Mouse (Mus musculus): Measurements from ENCODE around the gene Map3k5.

Map3k5 gene

DNA sequence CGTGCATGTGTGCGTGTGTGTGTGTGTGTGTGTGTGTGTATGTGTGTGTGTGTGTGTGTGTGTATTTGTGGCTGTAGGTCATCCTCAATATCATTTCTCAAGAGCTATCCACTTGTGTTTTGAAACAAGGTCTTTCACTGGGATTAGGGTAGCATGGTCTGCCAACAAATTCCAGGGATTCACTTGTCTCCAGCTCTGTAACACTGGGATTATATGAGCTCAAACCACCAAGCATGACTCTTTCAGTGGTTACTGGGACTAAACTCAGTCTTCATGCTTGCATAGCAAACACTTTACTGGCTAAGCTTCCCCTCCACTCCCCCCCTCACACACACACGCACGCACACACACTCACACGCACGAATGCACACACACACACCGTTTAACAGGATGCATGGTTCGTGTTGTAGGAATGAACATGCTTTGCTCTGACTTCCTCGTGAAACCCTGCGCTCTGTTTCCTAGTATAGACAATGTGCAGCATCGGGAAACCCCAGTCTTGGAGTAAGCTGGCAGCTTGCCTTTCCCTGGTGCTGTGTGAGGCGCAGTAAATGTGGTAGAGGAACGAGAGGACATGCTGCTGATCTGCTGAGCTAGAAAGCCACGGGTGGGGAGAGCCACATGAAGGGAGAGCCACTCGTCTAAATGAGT, 126.2 kb downstream of the Map3k5 start:
- DNase-seq, result peak; percentile 66

DNA sequence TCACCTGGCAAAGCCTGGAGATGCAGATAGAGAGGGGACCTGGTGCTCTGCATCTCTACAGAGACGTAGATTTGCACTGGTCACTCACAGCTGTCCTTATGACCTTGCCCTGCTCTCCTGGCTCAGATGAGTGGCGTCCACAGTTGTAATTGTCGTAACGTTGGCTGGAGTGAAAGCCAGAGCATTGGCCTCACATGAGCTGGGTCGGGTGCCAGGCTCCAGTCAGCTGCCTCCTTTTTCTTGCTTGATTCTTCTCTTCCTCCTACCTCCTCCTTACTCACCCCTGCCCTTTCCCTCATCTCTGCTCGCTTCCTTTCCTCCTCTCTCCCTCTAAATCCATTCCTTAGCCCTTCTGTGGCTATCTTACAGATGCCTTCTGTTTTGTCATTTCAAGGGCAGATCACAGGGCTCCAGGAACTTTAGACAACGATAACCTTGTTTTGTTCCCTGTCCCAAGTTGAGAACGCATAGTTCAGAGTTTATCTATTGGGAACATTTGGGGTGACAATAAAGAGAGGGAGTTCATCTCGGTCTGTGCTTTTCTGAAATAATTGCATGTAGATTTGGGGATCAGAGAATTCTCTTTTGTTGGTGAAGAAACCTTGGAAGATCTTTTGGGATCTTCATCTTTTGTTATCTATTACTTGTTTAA, 130.4 kb downstream of the Map3k5 start:
- DNase-seq, result no peak

DNA sequence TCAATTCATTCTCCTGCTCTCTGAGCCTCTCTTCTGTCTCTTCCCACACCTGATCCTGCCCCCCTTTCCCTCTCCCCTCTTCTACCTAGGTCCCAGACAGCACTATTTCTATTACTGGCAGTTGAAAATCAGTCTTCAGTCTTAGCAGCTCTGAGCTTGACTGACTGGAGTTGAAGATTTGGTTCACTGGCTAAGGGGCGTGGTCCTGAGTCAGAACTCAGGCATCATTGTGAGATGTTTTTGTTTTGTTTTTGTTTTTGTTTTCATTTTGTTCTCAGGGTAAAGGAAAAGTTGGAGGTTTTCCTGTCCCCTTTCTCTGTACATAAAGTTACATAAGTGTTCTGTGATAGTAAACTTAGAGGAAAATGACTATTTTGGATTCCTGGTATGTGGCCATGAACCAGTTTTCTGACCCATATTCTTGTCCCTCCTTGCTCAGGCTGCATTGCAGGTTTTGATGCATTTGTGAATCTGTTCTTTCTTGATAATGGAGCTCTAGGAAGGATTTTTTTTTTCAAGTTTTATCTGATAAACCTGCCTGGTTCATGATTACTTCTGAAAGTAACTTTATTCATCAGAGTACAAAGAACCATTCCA, 131.9 kb downstream of the Map3k5 start:
- DNase-seq, result no peak

- no peak for DNase-seq
Observed at GRCm38 (mm10) chr10:20069771-20070460, 135.6 kb downstream of the Map3k5 start.

GRCm38 (mm10) chr10:20070576-20071109, 136.4 kb downstream of the Map3k5 start:
- DNase-seq, result no peak

DNA sequence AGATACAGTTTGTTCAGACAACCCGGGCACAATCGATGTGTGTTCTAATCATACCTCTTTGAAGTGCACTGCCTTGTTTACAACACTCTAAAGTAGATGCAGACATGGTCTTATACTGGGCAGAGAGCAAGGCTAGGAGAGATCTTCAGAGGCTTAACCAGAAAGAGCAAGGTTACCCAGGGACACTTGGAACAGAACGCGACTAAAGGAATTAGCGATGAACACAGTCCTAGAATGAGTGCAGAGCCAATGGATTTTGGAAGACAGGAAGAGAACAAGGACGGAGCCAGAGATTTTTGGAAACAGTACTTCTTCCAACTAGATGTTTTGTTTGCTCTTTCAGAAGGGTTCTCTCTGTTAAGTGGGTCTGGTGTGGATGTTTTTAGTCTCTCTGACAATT, 137.4 kb downstream of the Map3k5 start:
- DNase-seq, result no peak

GRCm38 (mm10) chr10:20073236-20073893, 139.1 kb downstream of the Map3k5 start:
- DNase-seq, result peak; percentile 75

DNA sequence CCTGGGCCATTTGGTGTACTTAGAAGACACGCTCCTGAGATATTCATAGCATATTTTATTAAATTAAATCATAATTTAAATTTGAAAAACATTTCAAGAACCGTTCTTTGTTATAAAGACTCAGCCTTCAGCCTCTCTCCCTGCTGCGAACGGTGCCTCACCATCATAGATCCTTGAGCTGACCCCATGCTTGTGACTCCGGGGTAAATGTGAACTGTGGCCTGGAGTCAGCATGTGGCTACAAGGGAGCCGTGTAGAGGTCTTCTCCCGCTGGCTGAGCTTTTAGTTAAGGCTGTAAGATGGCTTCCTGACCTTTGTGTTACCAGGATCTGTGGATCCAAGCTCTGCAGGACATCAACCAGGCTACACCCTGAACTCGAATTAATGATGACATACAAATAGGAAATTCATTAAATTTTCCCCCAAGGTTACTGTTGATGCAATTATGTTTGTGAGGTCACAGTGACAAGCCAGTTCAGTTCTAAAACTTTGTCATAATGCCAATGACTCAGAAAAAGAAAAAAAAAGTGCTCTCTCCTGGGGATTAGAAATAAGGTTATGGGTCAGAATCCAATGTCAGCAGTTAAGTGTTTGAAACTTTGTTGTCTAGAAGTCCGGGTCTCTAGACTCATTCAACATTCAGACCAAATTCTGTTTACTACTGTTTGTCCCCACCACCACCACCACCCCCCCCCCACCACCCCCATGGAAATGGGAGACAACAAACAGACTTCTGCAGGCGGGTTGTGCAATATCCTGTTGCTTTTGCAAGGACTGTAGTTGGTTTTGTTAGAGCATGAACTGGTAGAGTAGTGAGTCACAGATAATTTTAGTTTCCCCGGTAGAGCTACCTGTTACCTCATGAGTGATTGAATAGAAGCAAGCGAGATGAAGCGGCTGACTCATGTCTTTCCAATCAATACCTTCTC, 142.5 kb downstream of the Map3k5 start:
- DNase-seq, result no peak

DNA sequence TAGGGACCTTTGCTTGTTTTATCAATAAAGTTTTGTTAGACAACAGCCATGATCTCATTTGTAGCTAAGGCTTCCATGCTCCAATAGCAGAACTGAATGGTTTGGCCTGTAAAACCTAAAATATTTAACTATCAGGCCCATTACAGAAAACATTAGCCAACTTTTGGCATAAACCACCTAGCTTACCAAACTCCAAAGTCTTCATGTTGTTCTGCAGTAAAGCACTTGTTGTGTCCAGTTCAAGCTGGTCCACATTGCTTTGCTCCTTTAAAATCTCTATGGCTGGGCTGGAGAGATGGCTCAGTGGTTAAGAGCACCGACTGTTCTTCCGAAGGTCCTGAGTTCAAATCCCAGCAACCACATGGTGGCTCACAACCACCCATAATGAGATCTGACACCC, 144.1 kb downstream of the Map3k5 start:
- DNase-seq, result no peak

DNA sequence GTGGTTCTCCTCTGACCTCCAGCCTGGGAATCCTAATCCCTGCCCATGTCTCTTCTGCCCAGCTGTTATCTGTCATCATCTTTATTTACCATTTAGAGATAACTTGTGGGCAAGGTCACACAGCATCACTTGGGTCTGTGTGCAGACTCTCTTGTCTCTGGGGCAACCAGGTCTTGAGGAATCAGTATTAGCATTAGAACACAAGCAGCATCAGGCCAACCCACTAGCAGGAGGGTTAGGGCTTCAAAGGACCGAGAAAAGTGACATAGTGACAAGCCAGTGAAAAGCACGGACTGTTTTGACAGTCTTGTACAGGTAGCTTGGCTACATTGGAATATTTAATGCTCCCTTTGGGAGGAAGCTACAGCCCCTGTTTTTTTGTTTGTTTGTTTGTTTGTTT, 153.6 kb downstream of the Map3k5 start:
- DNase-seq, result no peak

DNA sequence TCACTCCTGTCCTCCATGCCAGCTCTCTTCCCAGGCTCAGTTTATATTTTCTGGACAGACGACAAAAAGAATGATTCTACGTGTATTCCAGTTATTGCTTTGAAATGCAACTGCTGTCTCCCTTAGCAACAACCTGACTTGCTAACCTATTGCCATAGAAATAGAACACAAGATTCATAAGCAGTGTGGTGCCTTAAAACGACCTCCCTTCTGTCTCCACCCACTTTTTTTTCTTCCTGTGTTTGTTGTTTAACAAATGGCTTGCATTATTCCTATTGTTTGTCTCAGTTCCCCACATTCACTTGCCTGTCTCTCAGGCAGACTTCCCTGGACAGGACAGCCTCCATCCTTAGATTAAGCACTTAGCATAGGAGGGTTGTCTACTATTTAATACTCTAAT, 154.8 kb downstream of the Map3k5 start:
- DNase-seq, result no peak

- DNase-seq, result no peak
Observed at GRCm38 (mm10) chr10:20090171-20090570, 155.9 kb downstream of the Map3k5 start.

GRCm38 (mm10) chr10:20091416-20091815, 157.1 kb downstream of the Map3k5 start:
- no peak for DNase-seq

GRCm38 (mm10) chr10:20092371-20092770, 158.1 kb downstream of the Map3k5 start:
- DNase-seq, result no peak

- DNase-seq, result no peak
Observed at GRCm38 (mm10) chr10:20101456-20101855, 167.2 kb downstream of the Map3k5 start.

DNA sequence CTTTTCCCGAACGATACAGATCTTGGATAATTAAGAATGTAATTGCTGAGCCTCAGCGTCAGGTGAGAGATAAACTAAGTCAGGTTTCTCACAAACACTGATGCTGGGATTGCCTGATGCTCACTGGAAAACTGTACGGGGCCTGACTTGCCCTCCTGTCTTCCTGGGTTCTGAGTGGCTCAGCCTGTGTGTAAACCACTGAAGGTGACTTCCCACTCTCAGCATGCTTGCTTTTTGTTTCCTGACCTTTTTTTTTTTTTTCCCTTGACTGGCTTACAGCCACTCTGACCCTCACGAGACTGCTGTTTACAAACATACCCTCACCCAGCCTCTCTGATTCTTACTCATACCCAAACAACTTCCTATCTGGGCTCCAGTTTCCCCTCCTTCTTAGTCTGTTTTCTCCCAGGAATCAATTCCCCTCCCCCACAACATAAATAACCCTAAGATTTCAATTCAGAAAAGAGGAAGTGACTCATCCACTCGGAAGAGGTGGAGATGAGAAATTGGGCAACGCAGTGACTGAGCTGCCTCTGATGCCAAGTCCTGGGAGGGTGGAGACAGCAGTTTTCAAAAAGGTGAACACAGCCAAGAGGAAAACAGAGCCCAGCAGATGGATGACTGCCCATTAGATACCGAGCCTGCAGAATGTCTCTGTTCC, 170.1 kb downstream of the Map3k5 start:
- DNase-seq, result no peak

DNA sequence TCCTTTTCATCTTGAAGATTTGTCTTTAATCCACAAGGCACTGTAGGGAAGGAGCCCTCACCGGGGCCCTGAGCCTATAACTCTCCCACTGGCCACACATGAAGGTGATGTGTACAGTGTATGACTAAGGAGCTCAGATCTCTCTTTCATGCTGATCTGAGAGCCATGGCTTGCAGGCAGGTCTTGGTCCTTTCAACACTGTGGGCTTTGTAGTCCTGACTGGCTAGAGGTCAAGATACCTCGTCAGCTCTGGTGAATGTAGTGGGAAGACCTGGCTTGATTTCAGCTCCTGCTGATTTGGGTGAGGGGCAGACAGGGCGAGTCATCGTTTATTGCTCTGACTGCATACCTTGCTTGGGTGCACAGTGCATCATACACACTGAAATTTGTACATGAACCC, 171.3 kb downstream of the Map3k5 start:
- DNase-seq, result no peak

GRCm38 (mm10) chr10:20107031-20107430, 172.8 kb downstream of the Map3k5 start:
- DNase-seq, result no peak

GRCm38 (mm10) chr10:20111508-20111907, 177.2 kb downstream of the Map3k5 start:
- DNase-seq, result no peak

GRCm38 (mm10) chr10:20112026-20112973, 178.0 kb downstream of the Map3k5 start:
- peak; percentile 41 for DNase-seq
